Mouse (Mus musculus) spleen, adult 2 months (tissue): ENCODE data around the gene Cyp4f18. TPM values are rescaled to one million over a fixed set of nuclear protein-coding genes. Genes with fewer than 3 reads are reported as not detected.
"Not testable (repeated sequence)": the region's sequence is repeated elsewhere in the genome, so short reads cannot be mapped to it uniquely, and the experiment has no call there.

Source experiments
- DNase-seq, 2 experiments: peaks; one replicate each; pipeline versions ENCODE4 v3.0.0 to v3.0.0-alpha.2; 2012 to 2021; ENCODE audit warnings: low spot score in 2 of 2, low read depth in 1 of 2
- H3K27ac ChIP-seq: fragments of 200-500 bp; 2 replicates; pipeline ENCODE4 v1.5.1; 2012; ENCODE audit warnings: low read length, inconsistent platforms; ENCODE audit not compliant: insufficient read depth
- H3K27me3 ChIP-seq: fragments of 200-500 bp; 2 replicates; pipeline ENCODE4 v1.6.1; 2012; ENCODE audit warnings: mild to moderate bottlenecking, moderate library complexity, low read length, inconsistent platforms; ENCODE audit not compliant: control insufficient read depth, insufficient read depth
- H3K36me3 ChIP-seq: fragments of 200-500 bp; 2 replicates; pipeline ENCODE4 v1.6.1; 2012; ENCODE audit warnings: mild to moderate bottlenecking, low read length, inconsistent platforms; ENCODE audit not compliant: control insufficient read depth, insufficient read depth
- H3K4me1 ChIP-seq: fragments of 200-500 bp; 2 replicates; pipeline ENCODE4 v1.6.1; 2011; ENCODE audit warnings: inconsistent platforms; ENCODE audit not compliant: control insufficient read depth, insufficient read depth, insufficient read length
- H3K4me3 ChIP-seq: fragments of 200-500 bp; 2 replicates; pipeline ENCODE4 v1.5.1; 2011; ENCODE audit warnings: mild to moderate bottlenecking, inconsistent platforms; ENCODE audit not compliant: insufficient read depth, insufficient read length; ENCODE audit errors: extremely low read depth
- CTCF ChIP-seq: fragments of 200-500 bp; IDR thresholded peaks from 2 replicates; pipeline ENCODE4 v1.5.1; 2011; ENCODE audit warnings: mild to moderate bottlenecking, inconsistent platforms; ENCODE audit not compliant: insufficient read depth, insufficient read length, insufficient replicate concordance; ENCODE audit errors: extremely low read depth
- POLR2A ChIP-seq: fragments of 200-500 bp; IDR thresholded peaks from 2 replicates; pipeline ENCODE4 v1.6.1; 2011; ENCODE audit warnings: low read depth, low read length, inconsistent platforms
- WGBS: fragments of 180-500 bp; shearing (Covaris S2); methylation state at CpG from one replicate; pipeline ENCODE4 v1.1.7; 2018; 5-methylcytosine and 5-hydroxymethylcytosine counted together
- polyA plus RNA-seq: library from polyadenylated mRNA; depleted of rRNA; stranded (reverse); fragments of >200 nt; gene quantifications from 2 replicates; pipeline ENCODE4 v1.2.3, GENCODE M21; 2012

Cyp4f18 gene
- polyA plus RNA-seq, 1 experiment: 80.8 TPM

DNA sequence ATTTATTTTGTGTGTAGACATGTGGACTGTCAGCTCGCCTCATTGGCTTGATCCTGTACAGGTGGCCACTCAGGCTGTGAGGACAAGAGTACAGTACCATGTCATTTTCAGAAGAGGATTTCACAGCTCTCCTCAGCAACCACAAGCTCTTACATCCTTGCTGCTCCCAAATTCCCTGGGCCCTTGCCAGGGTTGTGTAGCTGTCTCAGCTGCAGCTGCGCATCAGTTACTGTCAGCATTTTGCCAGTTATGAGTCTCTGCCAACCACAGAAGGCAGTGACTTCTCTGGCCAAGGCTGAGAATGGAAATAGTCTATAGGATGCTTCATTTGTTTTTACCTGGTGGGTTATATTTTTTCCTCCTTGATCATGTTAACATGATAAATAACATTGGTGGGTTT is 8.7 kb upstream of the Cyp4f18 start:
- no peak for TF ChIP-seq POLR2A
- Histone ChIP-seq H3K27me3 (no peaks in the 10 kb centered on the region), H3K4me1 (peaks cover 27% of the 10 kb centered on the region; the same call in 1 of the 2 replicates), H3K36me3 (no peaks in the 10 kb centered on the region), H3K4me3 (no peak overlapping the region), H3K27ac (peak overlapping the region; percentile 31)
- 59% methylated on average over 2 of the region's 2 CpGs for WGBS
- no peak for DNase-seq

DNA sequence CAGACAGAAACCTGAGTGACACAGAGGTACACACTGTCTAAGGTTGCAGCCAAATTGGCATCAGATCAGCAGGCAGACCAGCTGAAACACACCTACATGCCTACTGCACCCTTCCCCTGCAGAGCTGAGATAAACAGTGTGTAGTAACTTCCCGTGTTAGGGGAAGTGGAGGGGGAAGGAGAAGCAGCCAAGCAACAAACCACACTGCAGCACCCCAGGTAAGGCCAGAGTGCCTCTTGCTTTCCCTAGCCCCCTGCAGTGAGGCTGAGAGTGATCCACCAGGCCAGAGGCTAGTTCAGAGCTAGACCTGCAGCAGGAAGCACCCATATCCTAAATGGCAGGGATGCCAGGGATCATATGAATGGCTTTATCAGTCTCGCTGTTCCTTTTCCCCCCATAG is 7.9 kb upstream of the Cyp4f18 start:
- 25% methylated on average over 2 of the region's 2 CpGs for WGBS
- not testable (repeated sequence) for H3K27me3 ChIP-seq, H3K4me3 ChIP-seq, H3K36me3 ChIP-seq
- H3K4me1 ChIP-seq: peaks cover 27% of the 10 kb centered on the region; the same call in 1 of the 2 replicates
- peak in 1 of 2 experiments; percentile 76 for DNase-seq
- H3K27ac ChIP-seq: peak overlapping the region; percentile 59

DNA sequence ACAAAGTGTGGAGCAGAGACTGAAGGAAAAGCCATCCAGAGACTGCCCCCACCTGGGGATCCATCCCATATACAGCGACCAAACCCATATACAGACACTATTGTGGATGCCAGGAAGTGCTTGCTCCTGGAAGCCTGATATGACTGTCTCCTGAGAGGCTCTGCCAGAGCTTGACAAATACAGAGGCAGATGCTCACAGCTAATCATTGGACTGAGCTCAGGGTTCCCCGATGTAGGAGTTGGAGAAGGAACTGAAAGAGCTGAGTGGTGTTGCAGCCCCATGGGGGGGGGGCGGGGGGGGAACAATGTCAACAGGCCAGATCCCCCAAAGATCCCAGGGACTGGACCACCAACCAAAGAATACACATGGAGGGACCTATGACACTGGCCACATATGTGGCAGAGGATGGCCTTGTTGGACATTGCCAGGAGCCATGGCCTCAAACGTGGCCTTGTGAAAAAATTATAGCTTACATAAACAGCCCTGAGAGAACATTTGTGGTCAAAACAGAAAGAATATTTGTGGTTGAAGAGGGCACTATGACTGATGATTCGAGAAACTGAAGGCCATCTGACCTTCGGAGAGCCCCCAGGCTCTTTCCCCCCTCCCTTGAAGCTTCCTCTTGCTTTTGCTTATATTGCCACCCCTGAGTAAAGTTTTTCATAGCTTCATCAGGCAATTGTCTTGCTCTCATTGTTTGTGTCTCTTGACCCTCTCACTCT is 4.2 kb upstream of the Cyp4f18 start:
- not testable (repeated sequence) for H3K4me3 ChIP-seq, H3K36me3 ChIP-seq, H3K27me3 ChIP-seq
- Histone ChIP-seq H3K27ac (peak overlapping the region; percentile 67), H3K4me1 (peaks cover 39% of the 10 kb centered on the region; the same call in 1 of the 2 replicates)
- WGBS: 40% methylated on average over 6 of the region's 6 CpGs
- DNase-seq: peak in 1 of 2 experiments; percentile 37

DNA sequence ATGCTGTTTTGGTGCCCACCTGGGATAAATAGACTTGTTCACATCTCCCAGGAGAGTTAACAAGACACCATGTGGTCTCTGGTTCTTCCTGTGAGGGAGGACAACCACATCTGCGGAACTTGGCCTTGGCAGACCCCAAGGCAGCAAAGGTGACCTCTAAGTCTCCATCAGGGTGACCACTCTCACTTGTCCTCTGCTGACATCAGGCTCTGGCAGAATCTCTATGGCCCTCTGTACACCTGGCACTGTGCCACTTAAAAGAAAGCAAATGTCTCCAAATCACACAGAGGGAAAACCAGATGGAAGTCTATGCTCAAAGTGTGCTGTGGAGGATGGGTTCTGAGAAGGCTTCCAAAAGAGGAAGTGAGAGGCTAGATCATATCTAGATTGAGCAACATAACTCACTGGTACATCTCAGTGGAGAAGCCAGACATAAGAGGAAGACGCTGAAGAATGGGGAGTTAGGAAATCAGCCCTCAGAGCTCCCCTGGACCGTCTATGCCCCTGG is 1.2 kb downstream of the Cyp4f18 start:
- peak; percentile 43 to 63 for DNase-seq
- Histone ChIP-seq H3K4me3 (peak overlapping the region; percentile 52; the same call in 1 of the 2 replicates), H3K27ac (peak overlapping the region; percentile 82), H3K36me3 (no peaks in the 10 kb centered on the region), H3K4me1 (peaks cover 24% of the 10 kb centered on the region; the same call in 1 of the 2 replicates), H3K27me3 (no peaks in the 10 kb centered on the region)
- 7% methylated on average over 3 of the region's 3 CpGs for WGBS
- TF ChIP-seq POLR2A (no peak), CTCF (no peak)

DNA sequence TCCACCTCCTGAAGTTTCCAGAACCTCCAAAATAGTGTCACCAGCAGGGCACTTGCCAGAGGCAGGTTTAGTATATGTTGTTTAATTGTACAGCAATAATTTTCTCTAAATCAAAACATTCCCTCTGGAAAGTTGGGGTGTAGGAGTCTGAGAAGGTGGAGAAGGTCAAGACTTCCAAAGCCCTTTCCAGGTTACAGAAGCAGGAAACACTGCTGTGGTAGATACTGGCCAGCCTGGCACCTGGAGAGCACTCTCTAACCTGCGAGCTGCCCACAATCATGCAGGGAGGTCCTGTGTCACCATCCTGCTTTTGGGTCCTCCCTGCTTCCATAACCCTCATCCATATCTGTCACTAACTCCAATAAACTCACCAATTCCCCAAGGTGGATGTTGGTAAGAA is 2.7 kb downstream of the Cyp4f18 start:
- 94% methylated on average over 1 of the region's 1 CpGs for WGBS
- no peaks in the 10 kb centered on the region for H3K27me3 ChIP-seq
- no peaks in the 10 kb centered on the region for H3K36me3 ChIP-seq
- H3K4me3 ChIP-seq: no peak overlapping the region
- TF ChIP-seq CTCF (no peak), POLR2A (no peak)
- no peak overlapping the region for H3K27ac ChIP-seq
- H3K4me1 ChIP-seq: peaks cover 24% of the 10 kb centered on the region; the same call in 1 of the 2 replicates
- no peak for DNase-seq

DNA sequence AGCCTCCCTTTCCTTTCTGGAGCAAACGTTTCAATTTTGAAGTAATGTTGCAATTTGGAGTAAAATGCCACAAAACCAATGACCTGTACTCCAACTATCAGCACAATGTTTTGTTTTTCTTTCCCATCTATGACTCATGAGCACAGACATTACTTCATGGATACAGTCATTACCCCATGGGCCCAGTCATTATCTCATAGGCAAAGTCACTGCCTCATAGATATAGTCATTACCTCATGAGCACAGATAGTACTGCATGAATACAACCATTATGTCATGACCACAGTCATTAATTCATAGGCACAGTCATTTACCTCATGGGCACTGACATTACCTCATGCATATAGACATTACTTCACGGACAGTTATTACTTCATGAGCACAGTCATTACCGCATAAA is 3.5 kb downstream of the Cyp4f18 start:
- Histone ChIP-seq H3K36me3 (no peaks in the 10 kb centered on the region), H3K4me3 (no peak overlapping the region), H3K27ac (no peak overlapping the region), H3K27me3 (no peaks in the 10 kb centered on the region), H3K4me1 (peaks cover 24% of the 10 kb centered on the region; the same call in 1 of the 2 replicates)
- TF ChIP-seq POLR2A (no peak), CTCF (no peak)
- DNase-seq: no peak
- 81% methylated on average over 3 of the region's 3 CpGs for WGBS

DNA sequence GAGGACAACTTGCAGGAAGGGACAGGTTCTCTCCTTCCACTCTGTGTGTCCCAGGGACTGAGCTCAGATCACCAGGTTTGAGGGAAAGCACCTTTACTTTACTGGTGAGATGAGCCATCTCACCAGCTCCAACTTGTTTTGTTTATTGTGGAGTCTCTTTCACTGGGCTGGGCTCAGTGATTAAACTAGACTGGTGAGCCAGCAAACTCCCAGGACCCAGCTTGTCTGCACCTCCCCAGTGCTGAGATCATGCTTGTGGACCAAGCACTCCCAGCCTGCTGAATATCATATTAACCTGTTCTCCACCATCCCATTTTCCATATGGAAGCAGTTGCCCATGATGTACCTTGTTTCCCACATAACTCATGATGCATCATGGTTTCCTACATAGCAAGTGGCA is 6.5 kb downstream of the Cyp4f18 start:
- no peak for DNase-seq
- H3K4me3 ChIP-seq: no peak overlapping the region
- H3K27me3 ChIP-seq: no peaks in the 10 kb centered on the region
- no peak overlapping the region for H3K27ac ChIP-seq
- TF ChIP-seq CTCF (no peak), POLR2A (no peak)
- H3K4me1 ChIP-seq: peaks cover 6% of the 10 kb centered on the region; the same call in 1 of the 2 replicates
- H3K36me3 ChIP-seq: peaks cover 2% of the 10 kb centered on the region; the same call in 1 of the 2 replicates
